Mouse (Mus musculus) bone marrow macrophage, adult 2 months (primary cell): ENCODE data around the gene Mettl22. TPM values are rescaled to one million over a fixed set of nuclear protein-coding genes. Genes with fewer than 3 reads are reported as not detected.

Experiments used
- H3K27ac ChIP-seq: 2 replicates; pipeline ENCODE4 v1.5.1; 2012; ENCODE audit warnings: low read depth, low read length; ENCODE audit not compliant: insufficient read depth
- H3K4me1 ChIP-seq: 2 replicates; pipeline ENCODE4 v1.6.1; 2012; ENCODE audit warnings: low read length; ENCODE audit not compliant: control insufficient read depth, insufficient read depth
- H3K4me3 ChIP-seq: 2 replicates; pipeline ENCODE4 v1.5.1; 2012; ENCODE audit warnings: mild to moderate bottlenecking, low read length, moderate library complexity; ENCODE audit not compliant: insufficient read depth
- CTCF ChIP-seq: IDR thresholded peaks from 2 replicates; pipeline ENCODE4 v1.5.1; 2012; ENCODE audit warnings: low read depth, mild to moderate bottlenecking, low read length, moderate library complexity
- POLR2A ChIP-seq: IDR thresholded peaks from 2 replicates; pipeline ENCODE4 v1.6.1; 2012; ENCODE audit warnings: mild to moderate bottlenecking, low read depth, low read length, borderline replicate concordance
- polyA plus RNA-seq: library from polyadenylated mRNA; stranded (reverse); fragments of >200 nt; gene quantifications from 2 replicates; pipeline ENCODE4 v1.2.4, GENCODE M21; 2012; ENCODE audit not compliant: missing spikeins, insufficient read depth, insufficient read length

Mettl22 gene
- polyA plus RNA-seq, 1 experiment: 9.7 TPM

GRCm38 (mm10) chr16:8525293-8525692 lies 54.7 kb downstream of the Mettl22 start:
- TF ChIP-seq CTCF (no peak), POLR2A (no peak)
- H3K4me3 ChIP-seq: no peak overlapping the region
- H3K4me1 ChIP-seq: no peaks in the 10 kb centered on the region
- H3K27ac ChIP-seq: no peak overlapping the region

GRCm38 (mm10) chr16:8525877-8526276 lies 55.3 kb downstream of the Mettl22 start:
- no peak overlapping the region for H3K27ac ChIP-seq
- TF ChIP-seq CTCF (no peak), POLR2A (no peak)
- H3K4me3 ChIP-seq: no peak overlapping the region
- H3K4me1 ChIP-seq: no peaks in the 10 kb centered on the region

GRCm38 (mm10) chr16:8529389-8529788 lies 58.8 kb downstream of the Mettl22 start:
- H3K27ac ChIP-seq: no peak overlapping the region
- no peak overlapping the region for H3K4me3 ChIP-seq
- H3K4me1 ChIP-seq: no peaks in the 10 kb centered on the region
- TF ChIP-seq CTCF (no peak), POLR2A (no peak)

- no peaks in the 10 kb centered on the region for H3K4me1 ChIP-seq
- TF ChIP-seq POLR2A (no peak), CTCF (no peak)
- no peak overlapping the region for H3K27ac ChIP-seq
- H3K4me3 ChIP-seq: no peak overlapping the region
Observed at GRCm38 (mm10) chr16:8530018-8530417, 59.4 kb downstream of the Mettl22 start.

GRCm38 (mm10) chr16:8532461-8532860 lies 61.9 kb downstream of the Mettl22 start:
- TF ChIP-seq CTCF (no peak), POLR2A (no peak)
- Histone ChIP-seq H3K4me1 (no peaks in the 10 kb centered on the region), H3K4me3 (no peak overlapping the region), H3K27ac (no peak overlapping the region)

- no peak overlapping the region for H3K4me3 ChIP-seq
- H3K27ac ChIP-seq: no peak overlapping the region
- TF ChIP-seq CTCF (no peak), POLR2A (no peak)
- H3K4me1 ChIP-seq: no peaks in the 10 kb centered on the region
Observed at GRCm38 (mm10) chr16:8532894-8533293, 62.3 kb downstream of the Mettl22 start.

- TF ChIP-seq POLR2A: no peak
- TF ChIP-seq CTCF: no peak
- Histone ChIP-seq H3K4me3 (no peak overlapping the region), H3K4me1 (no peaks in the 10 kb centered on the region), H3K27ac (no peak overlapping the region)
Observed at GRCm38 (mm10) chr16:8533477-8533876, 62.9 kb downstream of the Mettl22 start.

- no peak overlapping the region for H3K4me3 ChIP-seq
Observed at GRCm38 (mm10) chr16:8534466-8535200, 64.0 kb downstream of the Mettl22 start.

GRCm38 (mm10) chr16:8535411-8535810 lies 64.8 kb downstream of the Mettl22 start:
- no peak overlapping the region for H3K4me3 ChIP-seq
- no peak for TF ChIP-seq POLR2A
- no peak for TF ChIP-seq CTCF
- no peak overlapping the region for H3K27ac ChIP-seq

More at GRCm38 (mm10) chr16:8534466-8535200, 64.0 kb downstream of the Mettl22 start:
- Histone ChIP-seq H3K4me1 (no peaks in the 10 kb centered on the region), H3K27ac (no peak overlapping the region)
- TF ChIP-seq CTCF: no peak

GRCm38 (mm10) chr16:8539150-8539865 lies 68.7 kb downstream of the Mettl22 start:
- no peak for TF ChIP-seq POLR2A
- no peak for TF ChIP-seq CTCF
- H3K4me1 ChIP-seq: no peaks in the 10 kb centered on the region
- no peak overlapping the region for H3K4me3 ChIP-seq
- H3K27ac ChIP-seq: no peak overlapping the region

More at GRCm38 (mm10) chr16:8535411-8535810, 64.8 kb downstream of the Mettl22 start:
- no peaks in the 10 kb centered on the region for H3K4me1 ChIP-seq

Other genes with a start within 250 kb of the Mettl22 start
- not detected in 2 replicates for gene Tmem114, start 45.7 kb upstream of the Mettl22 start, polyA plus RNA-seq
- gene Abat, start 42.6 kb downstream of the Mettl22 start, polyA plus RNA-seq: not detected in 2 replicates
- 58.2 and 59.0 TPM in 2 replicates for gene Pmm2, start 166.9 kb downstream of the Mettl22 start, polyA plus RNA-seq
- gene Tmem186, start 166.9 kb downstream of the Mettl22 start, polyA plus RNA-seq: 7.1 and 8.8 TPM in 2 replicates
- gene Carhsp1, start 201.4 kb downstream of the Mettl22 start, polyA plus RNA-seq: 24.0 and 26.3 TPM in 2 replicates
- gene Gm5767, start 210.0 kb downstream of the Mettl22 start, polyA plus RNA-seq: not detected in 2 replicates